Mouse (Mus musculus): ENCODE measurements around the gene Zc3h12a.

Zc3h12a gene

DNA sequence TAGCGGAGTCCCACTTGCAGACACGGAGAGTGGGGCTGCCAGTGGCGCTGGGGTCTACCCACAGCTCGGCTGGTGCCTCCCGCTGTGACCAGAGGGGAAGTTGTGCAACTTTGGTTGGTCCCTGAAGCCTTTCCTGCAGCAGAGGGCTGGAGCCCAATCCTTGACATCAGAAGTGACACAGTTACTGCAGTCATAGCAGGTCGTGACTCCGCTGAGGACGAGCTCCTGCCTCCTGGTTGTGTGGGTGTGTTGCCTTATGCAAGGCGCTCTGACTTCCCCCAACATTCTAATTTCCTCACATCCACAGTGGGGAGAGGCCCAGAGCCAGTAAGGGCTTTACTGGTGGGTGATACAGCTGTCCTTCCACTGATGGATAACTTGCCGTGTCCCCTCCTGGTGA, 17.6 kb upstream of the Zc3h12a start:
- DNase-seq (ENCODE audit: low spot score in 2 of 2) = no peak

DNA sequence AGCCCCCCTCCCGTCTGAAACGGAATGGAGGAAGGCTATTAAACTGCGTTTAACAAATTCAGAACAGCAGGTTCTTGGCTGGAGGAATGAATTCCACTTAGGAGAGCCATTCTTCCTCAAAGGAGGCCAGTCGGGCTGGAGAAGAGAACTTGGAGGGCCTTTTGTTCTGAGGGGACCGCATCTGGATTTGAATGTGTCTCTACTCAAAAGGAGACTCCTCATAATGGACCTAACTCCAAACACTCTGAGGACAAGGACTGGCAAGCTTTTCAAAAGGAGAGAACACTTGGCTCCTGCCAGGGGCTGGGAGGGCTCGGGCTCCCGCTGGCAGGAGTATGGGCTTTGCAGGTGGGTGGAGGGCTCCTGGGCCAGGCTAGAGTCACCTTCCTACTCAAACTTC, 17.0 kb upstream of the Zc3h12a start:
- no peak for DNase-seq (ENCODE audit: low spot score in 2 of 2)

DNA sequence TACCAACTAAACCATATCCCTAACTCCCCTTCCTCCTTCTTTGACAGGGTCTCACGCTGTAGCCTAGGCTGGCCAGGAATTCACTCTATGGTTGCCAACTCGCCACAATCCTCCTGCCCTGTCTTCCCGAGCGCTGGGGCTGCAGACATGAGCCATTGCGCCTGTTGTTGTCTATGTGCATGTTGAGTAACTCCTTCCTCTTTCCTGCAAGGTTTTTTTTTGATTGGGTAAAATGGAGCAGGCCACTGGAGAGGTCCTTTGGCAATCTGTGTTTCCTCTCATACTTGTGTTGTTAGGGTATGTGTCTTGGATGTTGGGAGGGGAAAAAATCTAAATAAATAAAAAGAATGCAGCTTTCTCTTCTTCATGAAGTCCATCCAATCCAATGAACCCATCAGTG, 16.6 kb upstream of the Zc3h12a start:
- DNase-seq (ENCODE audit: low spot score in 2 of 2) = no peak

DNA sequence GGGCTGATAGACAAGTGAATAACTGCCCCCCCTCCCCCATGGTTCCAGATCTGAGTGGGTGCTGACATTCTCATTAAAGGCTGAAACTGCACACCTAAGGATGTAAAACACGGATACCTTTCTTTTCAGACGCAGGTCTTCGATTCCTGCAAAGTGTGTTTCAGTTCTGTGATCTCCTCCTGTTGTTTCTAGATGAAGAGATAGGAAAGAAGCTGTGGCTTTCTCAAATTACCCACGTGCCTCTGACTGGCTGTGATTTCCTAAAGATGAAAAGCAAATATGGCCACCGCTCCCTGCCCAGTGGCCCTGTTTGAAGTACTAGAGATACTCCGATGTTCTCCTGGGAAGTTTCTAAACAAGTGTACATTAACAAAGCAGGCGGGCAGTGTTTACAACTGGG, 10.7 kb upstream of the Zc3h12a start:
- no peak for DNase-seq (ENCODE audit: low spot score in 2 of 2)

DNA sequence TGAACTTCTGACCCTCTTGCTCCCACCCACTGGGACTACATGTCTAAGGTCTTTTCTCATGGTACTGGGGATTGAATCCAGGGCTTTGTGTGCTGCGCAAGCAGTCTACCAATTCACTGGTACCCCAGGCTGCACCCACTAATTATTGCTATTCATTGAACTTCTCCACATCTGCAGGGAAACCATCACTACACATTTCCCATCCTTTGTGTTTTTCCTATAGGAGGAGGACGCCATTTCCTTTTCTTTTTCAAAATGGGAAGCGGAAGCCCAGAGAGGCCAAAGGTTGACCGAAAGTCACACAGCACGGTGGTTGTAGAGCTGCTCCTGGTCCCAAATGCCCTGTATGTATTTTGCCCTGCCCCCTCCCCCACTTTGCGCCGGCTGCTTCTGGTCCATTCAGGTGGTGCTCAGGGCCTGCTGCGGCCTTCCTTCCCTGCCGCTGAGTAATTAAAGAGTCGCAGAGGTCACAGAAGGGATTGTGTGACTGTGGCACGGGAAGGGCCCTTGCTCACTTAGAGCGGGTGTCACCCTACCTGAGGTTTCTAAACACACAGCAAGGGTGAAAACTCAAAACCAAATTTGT, 8.8 kb upstream of the Zc3h12a start:
- no peak for DNase-seq (ENCODE audit: low spot score in 2 of 2)

DNA sequence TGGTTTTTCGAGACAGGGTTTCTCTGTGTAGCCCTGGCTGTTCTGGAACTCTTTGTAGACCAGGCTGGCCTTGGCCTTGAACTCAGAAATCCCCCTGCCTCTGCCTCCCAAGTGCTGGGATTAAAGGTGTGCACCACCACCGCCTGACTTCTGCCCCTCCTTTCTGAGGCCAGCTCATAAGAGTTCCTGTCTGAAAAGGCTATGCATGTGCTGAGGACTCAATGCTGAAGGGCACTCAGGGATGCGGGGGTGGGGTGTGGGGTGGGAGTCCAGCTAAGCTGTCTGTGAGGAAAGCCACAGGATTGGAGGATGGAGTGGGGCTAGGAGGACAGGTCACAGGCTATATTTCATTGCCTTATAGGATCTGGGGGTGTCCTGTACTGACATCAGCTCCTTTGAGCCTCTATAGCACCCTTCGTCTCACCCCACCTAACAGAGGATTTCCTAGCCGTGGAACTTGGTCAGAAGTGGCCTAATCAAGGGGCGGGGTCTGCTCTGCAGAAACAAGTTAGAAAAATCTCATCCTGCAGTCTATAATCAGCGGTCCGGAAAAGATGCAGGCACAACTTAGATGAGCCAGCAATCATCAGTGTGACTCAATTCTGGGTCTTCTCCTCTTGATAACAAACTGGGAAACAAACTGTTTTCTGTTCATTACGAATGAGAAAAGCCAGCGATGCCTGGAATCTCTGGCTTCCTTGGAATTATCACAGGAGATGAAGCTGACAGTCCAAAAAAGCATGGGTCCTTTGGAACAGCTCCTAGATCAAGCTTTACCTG, 7.6 kb upstream of the Zc3h12a start:
- DNase-seq (ENCODE audit: low spot score in 2 of 2) = no peak

DNA sequence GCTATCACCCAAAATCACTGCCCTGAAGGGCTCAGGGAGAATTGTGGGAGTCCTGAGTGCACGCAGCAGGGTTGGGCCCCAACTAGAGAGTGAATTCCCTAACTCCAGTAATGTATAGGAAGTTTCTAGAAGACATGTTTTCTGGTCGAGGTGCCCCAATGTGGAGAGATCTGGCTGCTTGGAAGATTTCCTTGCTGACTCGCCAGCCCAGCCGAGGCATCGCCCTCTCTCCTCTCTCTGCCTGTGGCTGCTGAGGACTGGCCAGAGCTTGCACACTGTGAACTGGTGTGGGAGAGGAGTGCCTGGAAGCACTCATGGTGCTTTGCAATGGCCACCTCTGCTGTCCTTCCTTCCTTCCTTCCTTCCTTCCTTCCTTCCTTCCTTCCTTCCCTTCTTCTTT, 7.0 kb upstream of the Zc3h12a start:
- no peak for DNase-seq (ENCODE audit: low spot score in 2 of 2)

DNA sequence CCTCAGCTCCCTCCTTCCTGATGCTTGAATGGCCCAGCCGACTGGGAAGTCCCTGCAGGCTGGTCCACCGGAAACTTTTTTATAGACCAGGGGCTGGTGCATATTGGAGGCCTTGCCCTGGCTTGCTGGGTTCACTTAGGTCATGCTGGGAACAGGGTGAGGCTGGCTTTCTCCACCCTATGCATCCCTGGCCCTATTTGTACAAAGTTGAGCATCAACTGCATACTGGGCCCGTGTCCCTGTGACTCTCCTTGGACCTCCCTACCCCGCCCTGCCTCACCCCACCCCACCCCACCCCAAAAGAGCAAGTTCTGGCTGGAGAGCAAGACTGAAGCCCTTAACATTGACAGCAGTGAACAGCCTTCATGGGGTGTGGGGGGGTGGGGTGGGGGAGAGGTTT, 6.6 kb upstream of the Zc3h12a start:
- DNase-seq (ENCODE audit: low spot score in 2 of 2) = no peak

DNA sequence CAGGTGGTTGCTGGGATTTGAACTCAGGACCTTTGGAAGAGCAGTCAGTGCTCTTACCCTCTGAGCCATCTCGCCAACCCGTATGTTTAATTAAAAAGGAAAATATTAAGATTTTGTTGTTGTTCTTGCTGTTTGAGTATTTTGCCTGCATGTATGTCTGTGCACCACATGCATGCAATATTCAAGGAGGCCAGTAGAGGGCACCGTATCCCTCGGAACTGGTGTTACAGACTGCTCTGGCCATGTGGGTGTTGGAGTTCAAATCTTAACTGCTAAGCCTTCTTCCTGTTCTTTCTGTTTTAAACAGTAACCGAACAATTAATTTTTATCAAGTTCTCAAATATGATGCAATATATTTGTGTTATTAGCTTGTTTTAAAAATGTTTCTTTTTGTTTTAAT, 4.8 kb upstream of the Zc3h12a start:
- peak in 1 of 2 experiments; percentile 60 for DNase-seq (ENCODE audit: low spot score in 2 of 2)

DNA sequence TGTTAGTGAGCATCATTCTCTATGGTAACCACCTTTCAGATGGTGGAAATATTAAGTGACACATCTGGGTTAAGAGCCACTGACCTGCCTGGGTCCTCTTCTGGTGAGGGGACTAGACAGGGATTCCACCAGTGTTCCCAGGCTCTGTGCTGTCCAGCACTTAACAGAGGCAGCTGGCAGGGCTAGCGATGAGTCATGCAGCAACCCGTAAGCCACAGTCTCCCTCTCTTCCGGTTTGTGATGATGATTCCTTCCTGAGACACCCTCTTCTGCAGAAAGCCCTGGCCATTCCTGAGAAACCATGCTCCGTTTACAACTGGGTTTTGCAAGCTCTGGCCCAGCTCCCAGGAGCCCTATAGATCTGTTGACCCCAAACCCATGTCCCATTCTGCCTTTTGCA, 3.9 kb upstream of the Zc3h12a start:
- DNase-seq (ENCODE audit: low spot score in 2 of 2) = no peak

DNA sequence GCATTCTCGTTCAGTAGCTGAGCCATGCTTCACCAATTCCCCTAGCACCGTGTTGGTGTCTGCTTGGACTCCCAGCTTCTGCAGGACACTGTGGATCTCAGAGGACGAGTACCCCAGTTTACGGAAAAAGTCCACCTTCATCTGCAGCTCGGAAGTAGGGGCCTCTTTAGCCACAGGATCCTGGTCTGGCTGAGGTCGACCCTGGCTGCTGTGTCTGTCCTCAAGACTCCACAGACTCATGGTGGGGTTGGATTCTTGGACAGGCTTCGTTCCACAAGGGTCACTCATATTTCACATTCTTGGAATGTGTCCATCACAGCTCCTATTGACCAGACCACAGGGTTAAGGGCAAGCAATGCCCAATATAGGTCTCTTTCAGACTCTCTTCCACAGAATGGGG, 879 bp downstream of the Zc3h12a start:
- no peak for DNase-seq (ENCODE audit: low spot score in 2 of 2)

DNA sequence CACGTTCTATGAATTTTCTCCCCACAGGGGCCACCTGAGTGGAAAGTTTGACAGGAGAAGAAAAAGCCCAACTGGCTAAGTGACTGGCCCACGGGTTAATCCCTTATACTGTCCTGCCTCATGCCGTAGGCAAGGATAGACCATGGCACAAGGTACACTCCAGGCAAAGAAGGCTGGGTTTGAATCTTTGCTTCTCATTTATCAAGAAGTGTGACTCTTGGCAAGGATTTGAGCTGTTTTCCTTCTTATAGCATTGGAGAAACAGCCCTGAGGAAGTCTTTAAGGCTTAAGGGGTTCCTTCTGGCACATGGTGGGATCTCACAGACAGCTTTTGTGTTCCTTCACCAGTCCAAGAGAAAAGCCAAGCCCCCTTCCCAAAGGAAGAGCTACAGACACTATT, 1.5 kb downstream of the Zc3h12a start:
- no peak for DNase-seq (ENCODE audit: low spot score in 2 of 2)

DNA sequence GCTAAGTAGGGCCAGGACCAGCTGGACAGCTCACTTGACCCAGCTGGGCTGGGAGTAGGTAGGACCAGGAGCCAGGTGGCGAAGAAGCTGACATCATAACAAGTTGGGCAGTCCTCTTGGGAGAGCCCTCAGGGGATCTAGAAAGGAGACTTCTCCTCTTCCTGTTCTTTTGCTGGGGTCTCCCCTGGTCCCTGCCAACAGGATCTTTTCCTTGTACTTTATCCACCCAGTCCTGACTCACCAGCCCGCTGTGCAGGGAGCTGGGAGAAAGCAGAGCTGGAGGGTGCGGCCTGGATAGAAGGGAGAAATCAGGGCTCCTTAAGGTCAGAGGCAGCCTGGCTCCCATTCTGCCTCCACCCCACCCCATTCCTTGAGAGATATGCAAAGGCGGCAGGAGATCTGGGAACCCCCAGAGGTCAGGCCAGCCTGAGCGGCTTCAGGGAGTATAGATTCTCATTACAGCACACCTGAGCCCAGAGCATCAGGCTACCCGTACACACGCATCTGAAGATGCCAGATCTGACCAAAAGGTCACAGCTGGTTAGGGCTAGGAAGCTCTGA, 2.2 kb downstream of the Zc3h12a start:
- no peak for DNase-seq (ENCODE audit: low spot score in 2 of 2)

DNA sequence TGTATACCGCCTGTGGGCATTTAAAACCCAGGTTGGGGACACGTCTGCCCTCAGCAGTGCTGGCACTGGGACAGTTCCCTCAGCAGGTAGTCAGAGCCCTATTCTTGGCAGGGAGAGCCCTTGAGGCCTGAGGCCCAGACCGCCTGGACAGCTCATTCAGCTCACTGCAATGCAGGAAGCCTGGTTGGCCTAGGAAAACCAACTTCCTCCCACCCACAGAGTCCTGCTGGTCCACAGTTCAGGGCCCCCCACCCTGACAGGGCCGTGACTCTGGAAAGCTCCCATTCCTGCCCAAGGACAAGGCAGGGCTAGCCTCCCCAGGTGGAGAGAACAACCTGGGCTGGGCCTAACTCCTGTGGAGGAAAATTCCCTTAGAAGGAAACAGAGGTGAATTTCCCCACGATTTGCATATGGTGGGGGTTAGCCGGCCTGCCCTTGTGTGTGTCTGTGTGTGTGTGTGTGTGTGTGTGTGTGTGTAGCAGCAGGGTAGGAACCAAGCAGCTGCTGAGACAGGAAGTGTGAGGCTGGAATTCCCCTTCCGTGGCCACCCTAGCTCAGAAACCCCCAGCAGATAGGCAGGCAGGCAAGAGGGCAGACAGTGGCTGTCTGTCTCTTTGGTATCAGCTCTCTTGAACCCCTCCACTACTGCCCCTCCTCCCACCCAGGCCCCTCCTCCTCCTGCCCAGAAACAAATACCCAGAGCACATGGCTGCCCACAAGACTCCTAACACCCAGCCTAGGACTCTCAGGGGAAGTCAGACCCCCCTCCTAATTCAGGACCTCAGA, 3.0 kb downstream of the Zc3h12a start:
- DNase-seq (ENCODE audit: low spot score in 2 of 2) = no peak

DNA sequence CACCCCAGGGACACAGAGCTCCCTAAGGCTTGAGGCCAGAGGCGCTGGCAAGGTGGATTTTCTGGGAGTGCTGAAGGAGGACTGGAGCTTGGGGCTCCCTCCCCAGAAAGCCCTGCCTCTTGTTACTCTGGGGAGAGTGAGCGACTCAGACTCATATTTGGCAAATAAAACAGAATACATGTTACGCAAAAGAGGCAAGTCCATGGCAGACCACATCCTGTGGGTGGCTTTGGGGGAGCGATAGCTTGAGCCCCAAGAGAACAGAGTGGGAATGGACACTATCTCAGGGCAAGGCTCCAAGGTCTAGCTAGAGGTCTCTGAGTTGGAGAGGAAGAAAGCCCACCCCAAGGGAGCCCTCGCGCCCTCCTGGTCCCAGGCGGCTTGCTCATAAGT, 4.4 kb downstream of the Zc3h12a start:
- DNase-seq (ENCODE audit: low spot score in 2 of 2) = no peak

DNA sequence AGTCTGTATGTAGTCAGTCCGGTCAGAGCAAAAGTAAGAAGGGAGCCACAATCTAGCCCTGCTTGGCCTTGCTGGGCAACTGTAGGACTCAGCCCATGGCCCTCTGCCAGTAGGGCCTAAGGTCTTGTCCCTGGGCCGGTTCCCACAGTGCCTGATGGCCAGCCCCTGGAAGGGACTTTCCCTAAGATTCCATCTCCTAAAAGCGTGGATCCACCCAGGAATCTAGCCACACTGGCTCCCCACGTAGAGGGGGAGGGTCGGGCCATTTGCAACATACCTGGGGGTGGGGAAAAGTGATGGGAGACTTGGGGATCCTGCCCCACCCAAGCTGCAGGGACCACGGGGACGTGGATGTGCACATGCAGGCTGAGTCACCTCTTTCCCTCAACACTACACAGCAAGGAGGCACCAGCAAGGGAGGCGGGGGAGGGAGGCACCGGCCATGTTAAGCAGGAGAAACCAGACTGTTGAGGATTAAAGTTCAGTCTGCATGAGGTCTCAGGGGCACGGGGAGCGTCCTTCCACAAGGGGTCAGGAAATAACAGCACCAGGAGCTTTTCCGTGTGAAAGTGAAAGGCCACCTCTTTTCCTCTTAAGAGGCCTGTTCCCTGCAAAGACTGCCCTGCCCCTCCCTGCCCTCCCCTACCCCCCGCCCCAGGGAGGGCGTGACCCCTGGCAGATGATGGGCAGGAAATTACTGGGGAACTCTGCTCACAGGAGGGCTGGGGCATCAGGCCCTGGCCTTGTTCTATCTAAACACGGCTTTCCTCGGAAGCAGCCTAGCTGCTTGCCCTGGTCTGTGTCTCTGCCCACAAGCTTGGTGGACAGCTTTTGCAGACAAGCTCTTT, 5.0 kb downstream of the Zc3h12a start:
- DNase-seq (ENCODE audit: low spot score in 2 of 2) = no peak

DNA sequence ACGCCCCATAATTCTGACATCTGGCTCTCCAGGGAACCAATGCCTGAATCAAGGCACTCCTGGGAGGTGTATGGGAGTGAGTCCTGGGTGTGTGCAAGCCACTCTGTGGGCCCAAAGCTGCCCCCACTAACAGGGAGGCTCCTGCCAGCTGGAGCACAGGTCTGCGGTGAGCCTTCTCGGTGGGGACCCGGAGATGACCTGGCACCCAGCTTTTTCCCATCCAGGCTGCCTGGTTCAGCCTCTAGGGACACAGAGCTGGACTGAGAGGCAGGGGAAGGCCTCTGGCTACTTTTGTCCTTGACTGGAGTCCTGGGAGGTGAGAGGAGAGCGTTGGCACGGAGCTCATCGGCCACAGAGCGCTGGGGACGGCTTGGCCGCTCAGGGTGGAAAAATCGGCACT, 7.9 kb downstream of the Zc3h12a start:
- no peak for DNase-seq (ENCODE audit: low spot score in 2 of 2)

DNA sequence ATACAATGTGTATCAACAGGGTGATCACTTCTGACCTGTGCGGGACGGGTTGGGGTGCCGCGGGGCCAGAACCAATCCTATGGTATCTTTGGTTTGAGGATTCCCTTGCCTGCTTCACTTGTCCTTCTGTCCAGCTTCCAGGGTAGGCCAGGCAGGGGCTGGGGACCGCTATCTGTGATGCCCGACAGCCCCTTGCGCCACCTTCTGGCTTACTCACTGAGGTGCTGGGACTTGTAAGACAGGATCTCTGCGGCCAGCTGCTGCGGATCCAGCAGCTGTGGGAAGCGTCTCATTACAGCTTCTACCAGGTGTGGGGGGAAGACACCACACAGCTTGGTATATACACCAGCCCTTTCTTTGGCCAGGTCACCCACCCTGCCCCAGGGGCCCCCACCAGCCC, 8.6 kb downstream of the Zc3h12a start:
- no peak for DNase-seq (ENCODE audit: low spot score in 2 of 2)

DNA sequence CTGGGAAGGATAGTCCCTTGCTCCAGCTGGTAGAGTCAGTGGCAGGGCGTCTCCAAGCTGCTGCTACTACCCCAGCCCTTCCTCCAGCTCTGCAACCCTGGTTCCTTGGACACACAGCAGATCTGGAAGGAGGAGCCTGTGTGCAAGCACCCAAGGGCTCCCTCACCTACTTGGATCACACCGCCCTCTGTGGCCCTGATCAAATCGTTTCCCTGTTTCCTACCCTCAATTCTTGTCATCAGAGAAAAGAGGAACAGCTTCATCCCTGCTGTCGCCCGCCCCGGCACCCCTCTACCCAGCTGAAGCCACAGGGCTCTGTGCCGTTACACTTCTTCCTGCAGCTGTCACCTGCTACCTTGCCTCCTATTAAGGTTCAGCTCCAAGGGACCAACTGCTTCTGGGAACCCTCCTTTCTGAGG, 9.7 kb downstream of the Zc3h12a start:
- DNase-seq (ENCODE audit: low spot score in 2 of 2) = no peak

DNA sequence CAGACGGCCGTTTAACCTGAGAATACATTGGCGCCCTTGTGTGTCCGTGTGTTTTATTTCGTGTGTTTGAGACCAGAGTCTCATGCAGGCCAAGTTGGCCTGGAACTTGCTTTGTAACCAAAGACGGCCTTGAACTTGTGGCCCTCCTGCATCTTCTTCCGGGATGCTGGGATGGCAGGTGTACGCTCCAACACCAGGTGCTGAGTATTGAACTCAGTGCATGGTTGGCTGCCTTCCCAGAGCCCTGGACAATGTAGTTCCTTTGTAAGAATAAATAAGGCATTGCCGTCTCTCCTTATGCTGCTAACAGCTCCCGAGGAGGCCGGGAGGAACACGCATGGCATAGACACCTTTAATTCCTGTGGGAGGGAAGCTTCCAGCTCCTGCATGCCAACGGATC, 10.7 kb downstream of the Zc3h12a start:
- no peak for DNase-seq (ENCODE audit: low spot score in 2 of 2)

DNA sequence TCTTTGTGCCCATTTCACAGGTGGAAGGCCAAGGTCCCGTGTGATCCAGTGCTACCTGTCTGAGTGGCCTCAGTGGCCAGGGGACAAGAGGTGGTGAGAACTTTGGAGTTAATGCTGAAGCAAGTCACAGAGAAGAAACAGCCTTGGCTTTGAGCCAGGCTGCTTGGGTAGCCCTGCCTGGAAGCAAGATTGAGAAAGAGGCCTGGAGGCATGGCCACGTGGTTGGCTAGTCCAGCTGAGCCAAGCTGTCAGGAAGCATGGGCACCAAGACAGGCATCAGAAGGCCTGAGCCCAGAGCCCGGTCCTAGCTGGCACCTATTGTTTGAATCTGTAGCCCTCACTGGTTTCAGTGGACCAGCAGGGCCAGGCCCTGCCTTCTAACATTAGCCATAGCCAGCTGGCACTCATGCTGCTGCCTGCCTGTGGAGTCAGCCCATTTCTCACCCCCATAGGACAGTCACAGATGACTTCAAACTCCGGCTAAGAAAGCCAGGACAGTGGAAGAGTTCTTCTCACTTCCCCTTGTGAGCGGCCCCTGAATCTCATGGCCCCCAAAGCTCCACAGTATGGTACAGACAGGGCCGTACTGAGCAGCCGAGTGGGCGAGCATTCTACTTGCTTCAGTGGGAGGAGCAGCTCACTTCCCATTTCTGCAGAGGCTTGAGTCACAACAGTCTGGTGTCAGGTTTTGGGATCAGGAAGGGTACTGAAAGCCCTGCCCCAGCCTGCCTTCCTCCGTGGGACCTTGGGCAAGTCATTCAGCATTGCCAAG, 11.4 kb downstream of the Zc3h12a start:
- DNase-seq (ENCODE audit: low spot score in 2 of 2) = peak; percentile 52 to 72
